Mouse (Mus musculus): ENCODE measurements around the gene Rilpl1. TPM values are rescaled to one million over a fixed set of nuclear protein-coding genes. Genes with fewer than 3 reads are reported as not detected.

The Rilpl1 gene
- 16.7 and 18.7 TPM in 2 replicates for polyA plus RNA-seq (2015; fragmentation: Nextera tagmentation; extraction: Ambion mirVana)

DNA sequence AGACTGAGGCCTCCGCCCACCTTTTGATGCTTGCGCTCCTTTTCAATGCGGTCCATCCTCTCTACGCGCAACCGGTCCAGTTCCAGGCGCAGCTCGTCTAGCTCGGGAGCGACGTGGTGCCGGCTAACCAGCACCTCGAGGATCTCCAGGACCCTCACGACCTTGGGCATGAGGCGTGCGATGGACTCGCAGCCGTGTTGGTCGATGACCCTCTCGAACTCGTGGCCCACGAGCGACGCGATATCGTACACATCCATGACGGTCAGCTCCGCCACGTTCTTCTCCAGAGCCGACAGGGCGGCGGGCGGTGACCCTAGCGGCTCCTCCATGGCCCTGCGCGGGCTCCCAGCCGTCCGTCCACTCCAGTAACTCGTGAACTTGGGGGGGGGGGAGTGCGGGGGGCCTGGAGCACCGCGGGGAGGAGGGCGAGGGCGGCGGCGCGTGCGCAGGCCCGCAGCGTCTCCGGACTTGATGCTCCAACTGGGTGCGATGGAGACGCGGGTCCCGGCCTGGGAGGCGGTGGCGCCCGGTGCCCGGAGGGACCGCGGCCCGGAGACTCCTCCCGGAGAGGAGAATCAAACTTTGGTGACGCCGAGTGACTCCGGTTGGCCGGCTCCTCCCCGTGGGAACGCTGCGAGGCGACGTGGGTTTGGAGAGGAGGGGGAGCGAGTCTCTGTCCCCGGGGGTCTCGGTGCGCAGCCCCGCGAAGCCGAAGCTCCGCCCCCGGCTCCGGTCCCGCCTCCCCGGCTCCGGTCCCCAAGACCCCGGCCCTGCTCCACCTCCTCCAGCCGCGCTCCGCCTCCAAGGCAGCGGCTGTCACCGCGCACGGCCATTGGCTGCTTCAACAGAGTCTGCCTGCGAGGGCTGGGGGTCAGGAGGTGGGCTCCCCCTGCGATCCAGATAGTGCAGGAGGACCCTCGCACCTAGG, at the start of gene Rilpl1:
Gene Rilpl1 (minus strand): TSS at position 737 of the 928 bp plus-strand sequence.

DNA sequence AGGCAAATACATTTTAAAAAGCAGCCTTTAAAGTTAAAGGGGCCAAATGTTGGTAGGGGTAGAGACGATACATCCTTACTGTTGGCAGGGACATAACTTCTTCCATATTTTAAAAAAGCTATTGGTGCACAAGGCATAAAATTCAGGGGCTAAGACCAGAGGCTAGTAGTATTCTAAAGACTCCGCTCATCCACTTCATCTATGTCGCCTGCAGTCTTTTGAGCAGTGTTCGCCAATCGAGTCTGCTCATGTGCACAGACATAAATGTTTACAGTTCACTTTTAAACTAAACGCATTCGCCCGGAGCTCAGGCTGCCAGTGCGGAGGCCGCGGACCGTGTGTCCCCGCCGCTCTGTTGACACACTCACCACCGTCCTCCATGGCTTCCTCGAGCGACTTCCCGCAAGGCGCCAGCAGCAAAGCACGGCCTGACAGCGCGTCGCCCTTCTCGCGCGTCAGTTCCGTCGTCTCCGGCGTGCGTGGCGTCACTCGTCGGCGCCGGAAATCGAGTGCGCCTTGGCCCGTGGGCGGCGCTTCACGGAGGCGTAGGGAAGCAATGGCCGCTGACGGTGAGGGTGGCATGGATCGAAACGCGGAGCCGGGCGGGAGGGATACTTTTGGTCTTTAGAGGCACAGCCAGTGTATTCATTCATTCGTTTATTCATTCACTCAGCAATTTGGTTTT, 47.6 kb upstream of the Rilpl1 start, which contains the start of the genes Eif2b1 and Gtf2h3:
Gene Eif2b1 (minus strand): TSS at position 499 of the 685 bp plus-strand sequence.
Gene Gtf2h3 (plus strand): TSS at position 508 of the 685 bp plus-strand sequence.

DNA sequence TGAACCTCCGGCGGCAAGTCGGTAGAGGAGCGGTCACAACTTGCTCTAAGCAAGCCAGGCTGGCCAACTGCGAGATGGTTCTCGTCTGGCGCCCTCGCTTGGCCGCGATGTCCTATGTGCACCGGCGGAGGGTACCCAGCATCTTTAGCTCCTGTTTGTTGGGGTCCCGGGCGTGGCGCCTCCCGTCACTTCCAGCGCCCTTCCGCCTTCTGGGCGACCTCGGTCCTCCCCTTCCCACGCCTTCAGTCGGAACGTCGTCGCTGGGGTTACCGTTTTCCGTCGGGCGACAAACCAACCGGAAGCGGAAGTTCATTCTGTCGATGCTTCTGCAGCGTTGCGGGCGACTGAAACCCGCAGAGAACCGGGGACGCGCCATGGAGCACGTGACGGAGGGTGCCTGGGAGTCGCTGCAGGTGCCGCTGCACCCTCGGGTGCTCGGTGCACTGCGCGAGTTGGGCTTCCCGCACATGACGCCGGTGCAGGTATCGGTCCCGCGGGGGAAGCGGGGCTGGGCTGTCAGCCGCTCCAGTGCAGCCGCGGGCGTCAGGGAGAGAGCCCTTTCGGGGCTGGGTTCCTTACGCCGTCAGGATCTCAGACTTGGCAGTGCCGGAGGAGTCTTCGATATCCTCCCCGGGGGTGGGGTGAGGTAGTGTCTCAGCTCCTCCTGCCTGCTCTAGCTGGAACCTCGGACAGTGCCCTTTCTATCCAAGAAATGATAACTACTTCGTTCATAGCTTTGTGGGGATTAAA, 21.5 kb upstream of the Rilpl1 start, which contains the start of gene Ddx55:
Gene Ddx55 (plus strand): TSS at position 307 of the 750 bp plus-strand sequence.

DNA sequence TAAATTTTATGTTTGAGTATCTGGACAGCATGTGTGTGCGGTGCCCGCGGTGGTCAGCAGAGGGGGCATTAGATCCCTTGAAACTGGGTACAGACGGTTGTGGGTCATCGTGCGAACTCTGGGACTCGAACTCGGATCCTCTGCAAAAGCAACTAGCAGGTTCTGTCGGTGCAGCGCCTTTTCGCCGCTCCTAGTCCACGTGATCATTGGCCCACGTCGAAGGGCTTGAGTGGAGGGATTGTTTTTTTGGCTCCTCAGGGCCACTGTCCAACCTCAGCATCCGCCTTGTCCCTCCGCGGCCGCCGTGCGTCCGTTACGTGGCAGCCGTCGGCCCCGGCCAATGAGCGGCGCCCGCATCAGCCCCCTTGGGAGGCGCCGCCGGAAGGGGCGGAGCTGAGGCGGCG, 9.2 kb upstream of the Rilpl1 start, which contains the start of gene Tmed2:
Gene Tmed2 (plus strand): TSS at position 313 of the 404 bp plus-strand sequence.

DNA sequence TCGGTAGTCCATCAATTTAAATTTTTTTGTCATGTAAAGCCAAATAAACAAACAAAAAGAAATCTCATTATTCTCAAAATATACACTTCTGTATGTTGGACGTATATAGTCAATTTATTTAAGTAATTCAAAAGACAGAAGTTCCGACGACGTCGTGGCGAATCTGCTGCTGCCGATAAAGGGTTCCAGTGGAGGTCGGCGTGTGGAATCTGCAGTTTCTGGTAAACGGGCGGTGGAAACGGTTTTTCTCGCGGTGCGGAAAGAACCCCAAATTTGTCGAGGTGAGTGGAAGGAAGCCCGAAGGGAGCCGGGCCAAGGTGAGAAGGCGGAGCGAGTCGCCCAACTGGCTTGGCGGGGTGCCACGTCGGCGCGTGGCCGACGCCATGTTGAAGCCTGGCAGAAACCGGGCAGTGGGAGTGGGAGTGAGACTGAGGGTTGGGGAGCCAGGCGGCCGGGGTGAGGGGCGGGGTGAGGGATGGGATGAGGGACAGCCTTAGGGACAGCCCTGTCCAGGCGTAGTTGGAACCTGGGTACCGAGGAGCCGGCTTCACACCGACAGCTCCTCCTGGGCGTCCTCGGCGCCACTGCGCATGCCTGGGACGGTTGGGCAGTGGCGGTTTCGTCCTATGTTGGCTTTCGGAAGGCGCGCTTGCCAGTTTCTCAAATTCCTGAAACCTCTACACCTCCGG, 48.1 kb downstream of the Rilpl1 start, which contains the start of gene Snrnp35:
Gene Snrnp35 (plus strand): TSS at position 169 of the 689 bp plus-strand sequence.

Other genes starting within 250 kb of the Rilpl1 start
- gene Mphosph9, start 203.4 kb downstream of the Rilpl1 start, polyA plus RNA-seq (2015; fragmentation: Nextera tagmentation; extraction: Ambion mirVana) = 5.1 and 5.5 TPM in 2 replicates
- 13.7 and 15.7 TPM in 2 replicates for gene 2810006K23Rik, start 203.3 kb downstream of the Rilpl1 start, polyA plus RNA-seq (2015; fragmentation: Nextera tagmentation; extraction: Ambion mirVana)
- gene Cdk2ap1, start 168.3 kb downstream of the Rilpl1 start, polyA plus RNA-seq (2015; fragmentation: Nextera tagmentation; extraction: Ambion mirVana) = 91.9 and 124 TPM in 2 replicates
- gene Sbno1, start 105.4 kb downstream of the Rilpl1 start, polyA plus RNA-seq (2015; fragmentation: Nextera tagmentation; extraction: Ambion mirVana) = 32.4 and 48.5 TPM in 2 replicates
- 35.3 and 63.5 TPM in 2 replicates for gene Kmt5a, start 91.5 kb downstream of the Rilpl1 start, polyA plus RNA-seq (2015; fragmentation: Nextera tagmentation; extraction: Ambion mirVana)
- 43.9 and 45.9 TPM in 2 replicates for gene Rilpl2, start 53.0 kb downstream of the Rilpl1 start, polyA plus RNA-seq (2015; fragmentation: Nextera tagmentation; extraction: Ambion mirVana)
- gene Snrnp35, start 48.3 kb downstream of the Rilpl1 start, polyA plus RNA-seq (2015; fragmentation: Nextera tagmentation; extraction: Ambion mirVana) = 10.2 and 10.6 TPM in 2 replicates
- 318 and 430 TPM in 2 replicates for gene Tmed2, start 9.3 kb upstream of the Rilpl1 start, polyA plus RNA-seq (2015; fragmentation: Nextera tagmentation; extraction: Ambion mirVana)
- gene Ddx55, start 21.5 kb upstream of the Rilpl1 start, polyA plus RNA-seq (2015; fragmentation: Nextera tagmentation; extraction: Ambion mirVana) = 6.5 and 8.2 TPM in 2 replicates
- 45.0 and 67.7 TPM in 2 replicates for gene Eif2b1, start 47.7 kb upstream of the Rilpl1 start, polyA plus RNA-seq (2015; fragmentation: Nextera tagmentation; extraction: Ambion mirVana)
- gene Gtf2h3, start 47.7 kb upstream of the Rilpl1 start, polyA plus RNA-seq (2015; fragmentation: Nextera tagmentation; extraction: Ambion mirVana) = 21.0 and 33.0 TPM in 2 replicates
- 14.9 and 30.9 TPM in 2 replicates for gene Atp6v0a2, start 97.2 kb upstream of the Rilpl1 start, polyA plus RNA-seq (2015; fragmentation: Nextera tagmentation; extraction: Ambion mirVana)
- gene Dnah10, start 193.7 kb upstream of the Rilpl1 start, polyA plus RNA-seq (2015; fragmentation: Nextera tagmentation; extraction: Ambion mirVana) = 0.08 and 0.12 TPM in 2 replicates

All from adrenal gland, postnatal 0 days (tissue).